Mouse (Mus musculus) MEL (cell line): ENCODE measurements around the gene Gm43552. TPM values are rescaled to one million over a fixed set of nuclear protein-coding genes. Genes with fewer than 3 reads are reported as not detected.

Experiments
- DNase-seq: peaks from one replicate; pipeline ENCODE4 v3.0.0; 2011; ENCODE audit warnings: low read depth, low spot score
- H3K27ac ChIP-seq: 2 replicates; pipeline ENCODE4 v1.5.1; 2012; ENCODE audit warnings: low read depth, mild to moderate bottlenecking, control low read depth, low read length, moderate library complexity; ENCODE audit not compliant: control insufficient read depth
- H3K27me3 ChIP-seq, 2 experiments: fragments of 150-350 bp in 1 of 2; sonication (generic) in 1 of 2; 2 replicates each; pipeline ENCODE4 v1.6.1; 2012; ENCODE audit warnings: low read length in 2 of 2, mild to moderate bottlenecking in 2 of 2, improper control_type of control experiment in 1 of 2, moderate library complexity in 1 of 2; ENCODE audit not compliant: insufficient read depth in 2 of 2, control insufficient read depth in 1 of 2
- H3K36me3 ChIP-seq, 2 experiments: 2 replicates each; pipeline ENCODE4 v1.6.1; 2012 to 2014; ENCODE audit warnings: low read length in 2 of 2, improper control_type of control experiment in 1 of 2, inconsistent platforms in 1 of 2, mild to moderate bottlenecking in 1 of 2; ENCODE audit not compliant: insufficient read depth in 2 of 2, control insufficient read depth in 1 of 2
- H3K4me1 ChIP-seq, 2 experiments: fragments of 150-350 bp in 1 of 2; sonication (generic) in 1 of 2; 2 replicates each; pipeline ENCODE4 v1.6.1; 2012; ENCODE audit warnings: low read length in 2 of 2, improper control_type of control experiment in 1 of 2, mild to moderate bottlenecking in 1 of 2; ENCODE audit not compliant: insufficient read depth in 2 of 2, control insufficient read depth in 1 of 2
- H3K4me3 ChIP-seq, 2 experiments: fragments of 150-350 bp in 1 of 2; sonication (generic) in 1 of 2; 2 replicates each; pipeline ENCODE4 v1.5.1; 2012; ENCODE audit warnings: low read depth in 2 of 2, low read length in 2 of 2, mild to moderate bottlenecking in 2 of 2, moderate library complexity in 2 of 2, control low read depth in 1 of 2, improper control_type of control experiment in 1 of 2; ENCODE audit not compliant: control insufficient read depth in 1 of 2, insufficient read depth in 1 of 2
- H3K79me2 ChIP-seq: 2 replicates; pipeline ENCODE4 v1.6.1; 2012; ENCODE audit warnings: mild to moderate bottlenecking, low read length, moderate library complexity; ENCODE audit not compliant: control insufficient read depth, poor library complexity, insufficient read depth
- H3K9ac ChIP-seq: 2 replicates; pipeline ENCODE4 v1.6.1; 2012; ENCODE audit warnings: low read depth, mild to moderate bottlenecking, control low read depth, low read length, moderate library complexity; ENCODE audit not compliant: control insufficient read depth, poor library complexity, severe bottlenecking
- H3K9me3 ChIP-seq: fragments of 150-350 bp; sonication (generic); replicated peaks from 2 replicates; pipeline ENCODE4 v1.6.1; 2012; ENCODE audit warnings: mild to moderate bottlenecking, low read length, improper control_type of control experiment, moderate library complexity; ENCODE audit not compliant: insufficient read depth
- BHLHE40 ChIP-seq: IDR thresholded peaks from 2 replicates; pipeline ENCODE4 v1.6.1; 2012; ENCODE audit warnings: low read depth, mild to moderate bottlenecking, inconsistent platforms, low read length, improper control_type of control experiment, borderline replicate concordance
- CHD1 ChIP-seq: IDR thresholded peaks from 2 replicates; pipeline ENCODE4 v1.6.1; 2012; ENCODE audit warnings: low read depth, mild to moderate bottlenecking, inconsistent platforms, low read length, improper control_type of control experiment
- CHD2 ChIP-seq: IDR thresholded peaks from 2 replicates; pipeline ENCODE4 v1.6.1; 2011; ENCODE audit warnings: low read length, improper control_type of control experiment
- CTCF ChIP-seq, 3 experiments: IDR thresholded peaks in 2 of 3; conservative IDR thresholded peaks in 1 of 3; 2 replicates each; pipeline ENCODE4 v1.5.1; 2011 to 2012; ENCODE audit warnings: low read length in 3 of 3, low read depth in 2 of 3, mild to moderate bottlenecking in 2 of 3, improper control_type of control experiment in 1 of 3, inconsistent platforms in 1 of 3, mixed read lengths in 1 of 3, moderate library complexity in 1 of 3; ENCODE audit not compliant: control insufficient read depth in 1 of 3, insufficient read depth in 1 of 3, poor library complexity in 1 of 3, severe bottlenecking in 1 of 3
- GABPA ChIP-seq: IDR thresholded peaks from 2 replicates; pipeline ENCODE4 v1.6.1; 2012; ENCODE audit warnings: low read depth, mild to moderate bottlenecking, inconsistent platforms, low read length, improper control_type of control experiment, moderate library complexity
- GATA1 ChIP-seq: IDR thresholded peaks from 2 replicates; pipeline ENCODE4 v1.6.1; 2011; ENCODE audit warnings: low read depth, low read length, improper control_type of control experiment
- HCFC1 ChIP-seq: IDR thresholded peaks from 2 replicates; pipeline ENCODE4 v1.6.1; 2012; ENCODE audit warnings: low read depth, mild to moderate bottlenecking, inconsistent platforms, low read length, improper control_type of control experiment, moderate library complexity
- JUND ChIP-seq: IDR thresholded peaks from 2 replicates; pipeline ENCODE4 v1.6.1; 2011; ENCODE audit warnings: low read depth, mild to moderate bottlenecking, improper control_type of control experiment, low read length
- MAX ChIP-seq: IDR thresholded peaks from 2 replicates; pipeline ENCODE4 v1.6.1; 2011; ENCODE audit warnings: low read length, improper control_type of control experiment
- MEF2A ChIP-seq: IDR thresholded peaks from 2 replicates; pipeline ENCODE4 v1.6.1; 2014; ENCODE audit warnings: low read depth, mild to moderate bottlenecking, inconsistent platforms, low read length, improper control_type of control experiment; ENCODE audit not compliant: poor library complexity, insufficient replicate concordance, severe bottlenecking; ENCODE audit errors: extremely low read depth
- MXI1 ChIP-seq: IDR thresholded peaks from 2 replicates; pipeline ENCODE4 v1.6.1; 2011; ENCODE audit warnings: mild to moderate bottlenecking, low read depth, low read length, improper control_type of control experiment
- MYB ChIP-seq: IDR thresholded peaks from 2 replicates; pipeline ENCODE4 v1.6.1; 2011; ENCODE audit warnings: mild to moderate bottlenecking, low read depth, low read length, improper control_type of control experiment
- NELFE ChIP-seq: IDR thresholded peaks from 2 replicates; pipeline ENCODE4 v1.6.1; 2011; ENCODE audit warnings: low read depth, low read length, improper control_type of control experiment
- RAD21 ChIP-seq: IDR thresholded peaks from 2 replicates; pipeline ENCODE4 v1.6.1; 2011; ENCODE audit warnings: mild to moderate bottlenecking, low read depth, low read length, improper control_type of control experiment
- RCOR1 ChIP-seq: IDR thresholded peaks from 2 replicates; pipeline ENCODE4 v1.6.1; 2012; ENCODE audit warnings: low read depth, mild to moderate bottlenecking, inconsistent platforms, low read length, improper control_type of control experiment
- SMC3 ChIP-seq: IDR thresholded peaks from 2 replicates; pipeline ENCODE4 v1.6.1; 2011; ENCODE audit warnings: low read depth, low read length, improper control_type of control experiment
- TCF12 ChIP-seq: IDR thresholded peaks from 2 replicates; pipeline ENCODE4 v1.6.1; 2014; ENCODE audit warnings: low read depth, mild to moderate bottlenecking, inconsistent platforms, low read length, improper control_type of control experiment, moderate library complexity
- USF1 ChIP-seq: IDR thresholded peaks from 2 replicates; pipeline ENCODE4 v1.6.1; 2014; ENCODE audit warnings: low read depth, mild to moderate bottlenecking, inconsistent platforms, low read length, improper control_type of control experiment, moderate library complexity
- ZC3H11A ChIP-seq: IDR thresholded peaks from 2 replicates; pipeline ENCODE4 v1.6.1; 2012; ENCODE audit warnings: low read depth, mild to moderate bottlenecking, inconsistent platforms, low read length, improper control_type of control experiment
- ZMIZ1 ChIP-seq: IDR thresholded peaks from 2 replicates; pipeline ENCODE4 v1.6.1; 2012; ENCODE audit warnings: low read depth, mild to moderate bottlenecking, inconsistent platforms, low read length, improper control_type of control experiment, moderate library complexity
- polyA plus RNA-seq, 2 experiments: library from polyadenylated mRNA; stranded (reverse) in 1 of 2; unstranded in 1 of 2; fragments of >175 nt in 1 of 2; fragments of >200 nt in 1 of 2; gene quantifications; 2 replicates each; pipeline versions ENCODE4 v1.2.1 to v1.2.4; 2012; ENCODE audit warnings: low replicate concordance in 2 of 2, low read depth in 1 of 2; ENCODE audit not compliant: insufficient read length in 2 of 2, insufficient read depth in 1 of 2, missing spikeins in 1 of 2
- total RNA-seq: library from RNA; depleted of rRNA; stranded (reverse); fragments of 300-350 nt; gene quantifications from 2 replicates; pipeline ENCODE4 v1.2.3, GENCODE M21; 2012

Gene Gm43552
- total and polyA plus RNA-seq, 3 experiments = 1.7 TPM; not detected in 2

DNA sequence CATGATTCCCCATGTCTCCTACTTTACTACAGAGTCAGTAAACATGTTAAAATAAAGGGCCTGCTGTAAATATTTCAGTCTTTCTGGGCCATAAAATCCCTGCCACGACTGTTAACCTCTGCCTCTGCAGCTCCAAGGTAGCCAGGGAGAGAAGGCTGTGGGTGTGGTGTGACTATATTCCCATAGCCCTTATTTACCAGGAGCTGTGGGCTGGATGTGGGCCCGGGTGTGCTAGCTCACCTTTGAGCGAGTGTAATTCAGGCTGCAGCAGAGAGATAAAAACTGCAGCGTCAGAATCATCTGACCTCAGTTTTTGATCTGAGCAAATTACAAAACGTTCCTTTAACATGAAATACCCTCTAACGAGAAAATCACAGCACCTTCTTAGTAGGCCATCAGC lies 71.8 kb downstream of the Gm43552 start:
- H3K79me2 ChIP-seq = no peaks in the 10 kb centered on the region
- no peaks in the 10 kb centered on the region for H3K27me3 ChIP-seq
- H3K9me3 ChIP-seq = no peaks in the 10 kb centered on the region
- no peak overlapping the region for H3K4me3 ChIP-seq
- H3K27ac ChIP-seq = no peak overlapping the region
- H3K36me3 ChIP-seq = peaks cover 0 to 11% of the 10 kb centered on the region in 2 experiments; a peak in 2 of 4 replicates
- no peak for DNase-seq
- peaks cover 0 to 10% of the 10 kb centered on the region in 2 experiments; a peak in 2 of 4 replicates for H3K4me1 ChIP-seq
- H3K9ac ChIP-seq = no peak overlapping the region
- no peak for TF ChIP-seq JUND
- no peak for TF ChIP-seq USF1
- TF ChIP-seq SMC3 = no peak
- TF ChIP-seq CHD2 = no peak
- TF ChIP-seq GATA1 = no peak
- no peak for TF ChIP-seq MYB
- no peak for TF ChIP-seq MXI1
- TF ChIP-seq, all 39 proteins: peak for 0

- DNase-seq = no peak
- peaks cover 0 to 12% of the 10 kb centered on the region in 2 experiments; a peak in 2 of 4 replicates for H3K4me1 ChIP-seq
- no peaks in the 10 kb centered on the region for H3K9me3 ChIP-seq
- no peaks in the 10 kb centered on the region for H3K79me2 ChIP-seq
- H3K9ac ChIP-seq = no peak overlapping the region
- H3K4me3 ChIP-seq = no peak overlapping the region
- H3K27me3 ChIP-seq = no peaks in the 10 kb centered on the region
- no peak for TF ChIP-seq ZMIZ1
- TF ChIP-seq ZC3H11A = no peak
- no peak for TF ChIP-seq TCF12
- TF ChIP-seq MAX = no peak
- no peak for TF ChIP-seq CTCF (IDR thresholded peaks at IDR 0.05 in 2 of 3, conservative IDR thresholded peaks at IDR 0.05 in 1 of 3; ENCODE audit: control insufficient read depth in 1 of 3, insufficient read depth in 1 of 3, low read depth in 2 of 3, low read length in 3 of 3, poor library complexity in 1 of 3, severe bottlenecking in 1 of 3)
- no peak for TF ChIP-seq RCOR1
- no peak for TF ChIP-seq NELFE
- TF ChIP-seq BHLHE40 = no peak
- TF ChIP-seq RAD21 = no peak
- TF ChIP-seq MEF2A = no peak
- no peak for TF ChIP-seq HCFC1
- no peak for TF ChIP-seq CHD1
- no peak for TF ChIP-seq GABPA
- no peak overlapping the region for H3K27ac ChIP-seq
- H3K36me3 ChIP-seq = peaks cover 0 to 13% of the 10 kb centered on the region in 2 experiments; a peak in 2 of 4 replicates
Measured at GRCm38 (mm10) chr5:65419136-65419535, 73.5 kb downstream of the Gm43552 start.
